Mouse (Mus musculus): ENCODE data around the gene Eya2. TPM values are rescaled to one million over a fixed set of nuclear protein-coding genes. Genes with fewer than 3 reads are reported as not detected.

The Eya2 gene
- polyA plus RNA-seq, 1 experiment from 2014 or later = 6.9 TPM

DNA sequence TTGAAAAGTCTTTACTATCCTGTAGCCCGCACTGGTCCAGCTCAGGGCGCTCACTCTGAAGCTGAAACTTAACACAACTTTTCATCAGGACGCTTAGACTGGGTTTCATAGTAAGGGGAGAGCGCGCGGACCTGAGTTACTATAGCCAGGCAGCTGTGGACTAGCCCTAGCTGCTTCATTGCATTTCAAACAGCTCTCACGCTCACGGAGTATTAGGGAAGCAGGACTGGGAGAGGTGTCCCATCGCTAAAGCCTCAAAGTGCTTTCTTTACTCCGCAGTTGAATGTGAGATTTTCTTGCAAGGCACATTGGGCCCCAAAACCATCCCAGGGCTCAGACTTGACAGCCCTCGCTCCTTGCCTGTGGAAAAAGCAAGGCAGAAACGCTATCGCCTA, 841 bp downstream of the Eya2 start:
- Histone ChIP-seq H3K9ac (peak overlapping the region; percentile 64; the same call in 1 of the 2 replicates), H3K4me2 (peak overlapping the region; percentile 98), H3K27ac (peak overlapping the region; percentile 13; the same call in 1 of the 2 replicates), H3K36me3 (no peaks in the 10 kb centered on the region), H3K27me3 (peaks cover 48% of the 10 kb centered on the region), H3K4me1 (peaks cover 42% of the 10 kb centered on the region), H3K9me3 (replicated peaks) (no peaks in the 10 kb centered on the region), H3K4me3 (replicated peaks) (peak overlapping the region; percentile 63)
- WGBS = 3% methylated on average over 13 of the region's 13 CpGs
- ATAC-seq (replicated peaks; ENCODE audit: low FRiP score) = no peak

DNA sequence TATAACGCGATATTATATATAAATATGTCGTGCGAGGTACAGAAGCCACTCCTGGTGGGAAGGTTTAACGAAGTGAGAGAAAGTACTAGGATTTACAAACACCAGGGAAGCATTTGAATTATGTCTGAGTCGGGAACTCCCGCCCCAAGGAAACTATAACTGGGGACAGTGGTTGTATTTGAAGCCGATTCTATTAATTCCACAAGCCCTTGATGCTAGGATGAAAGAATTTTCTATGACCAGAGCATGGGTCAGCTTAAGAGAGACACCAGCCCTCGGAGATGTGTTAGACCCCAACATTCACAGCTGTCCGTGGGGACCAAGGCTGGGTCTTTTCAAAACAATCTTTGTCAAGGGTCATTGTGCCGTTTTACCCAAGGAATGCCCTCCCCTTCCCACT, 1.3 kb downstream of the Eya2 start:
- H3K27ac ChIP-seq = no peak overlapping the region
- H3K4me2 ChIP-seq = peak overlapping the region; percentile 98
- H3K36me3 ChIP-seq = no peaks in the 10 kb centered on the region
- H3K9me3 ChIP-seq (replicated peaks) = no peaks in the 10 kb centered on the region
- peaks cover 46% of the 10 kb centered on the region for H3K4me1 ChIP-seq
- H3K4me3 ChIP-seq (replicated peaks) = peak overlapping the region; percentile 63
- no peak for ATAC-seq (replicated peaks; ENCODE audit: low FRiP score)
- WGBS = 11% methylated on average over 11 of the region's 11 CpGs
- 0 out of 2 replicates have a peak overlapping the region, but pooled peaks have one; percentile 64 for H3K9ac ChIP-seq
- peaks cover 48% of the 10 kb centered on the region for H3K27me3 ChIP-seq

DNA sequence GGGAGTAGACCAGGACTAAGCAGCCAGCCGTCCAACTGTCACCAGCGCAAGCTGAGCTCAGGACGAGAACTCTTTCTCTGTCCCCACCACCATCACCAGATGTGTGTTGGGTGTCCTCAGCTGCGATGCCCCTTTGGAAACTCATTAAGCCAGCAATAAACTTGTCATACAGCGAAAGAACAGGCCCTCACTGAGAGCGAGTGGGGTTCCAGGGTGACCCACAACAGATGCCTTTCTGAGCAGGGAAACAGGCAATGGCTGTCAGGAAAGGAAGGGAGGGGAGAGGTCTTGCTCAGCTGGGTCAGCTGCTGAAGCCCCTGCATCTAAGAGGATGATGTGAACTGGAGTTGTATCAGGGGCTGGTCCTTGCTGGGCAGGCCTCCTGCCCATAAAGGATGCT, 2.7 kb downstream of the Eya2 start:
- H3K9ac ChIP-seq = no peak overlapping the region
- H3K36me3 ChIP-seq = no peaks in the 10 kb centered on the region
- no peak overlapping the region for H3K4me3 ChIP-seq (replicated peaks)
- WGBS = 36% methylated on average over 6 of the region's 6 CpGs
- H3K27ac ChIP-seq = no peak overlapping the region
- peaks cover 60% of the 10 kb centered on the region for H3K4me1 ChIP-seq
- ATAC-seq (replicated peaks; ENCODE audit: low FRiP score) = no peak
- H3K9me3 ChIP-seq (replicated peaks) = no peaks in the 10 kb centered on the region
- no peak overlapping the region for H3K4me2 ChIP-seq
- peaks cover 47% of the 10 kb centered on the region for H3K27me3 ChIP-seq

- Histone ChIP-seq H3K9ac (no peak overlapping the region), H3K27me3 (peaks cover 43% of the 10 kb centered on the region), H3K4me2 (no peak overlapping the region), H3K27ac (peak overlapping the region; percentile 37; the same call in 1 of the 2 replicates), H3K9me3 (replicated peaks) (no peaks in the 10 kb centered on the region), H3K36me3 (no peaks in the 10 kb centered on the region), H3K4me1 (peaks cover 62% of the 10 kb centered on the region), H3K4me3 (replicated peaks) (no peak overlapping the region)
- WGBS = 27% methylated on average over 5 of the region's 5 CpGs
- ATAC-seq (replicated peaks; ENCODE audit: low FRiP score) = no peak
Measured at GRCm38 (mm10) chr2:165598139-165598538, 3.3 kb downstream of the Eya2 start.

GRCm38 (mm10) chr2:165599566-165599965, 4.7 kb downstream of the Eya2 start:
- WGBS = 50% methylated on average over 13 of the region's 13 CpGs
- no peak overlapping the region for H3K9ac ChIP-seq
- H3K27ac ChIP-seq = no peak overlapping the region
- H3K27me3 ChIP-seq = peaks cover 32% of the 10 kb centered on the region
- no peaks in the 10 kb centered on the region for H3K36me3 ChIP-seq
- H3K4me3 ChIP-seq (replicated peaks) = no peak overlapping the region
- peaks cover 58% of the 10 kb centered on the region for H3K4me1 ChIP-seq
- no peak overlapping the region for H3K4me2 ChIP-seq
- ATAC-seq (replicated peaks; ENCODE audit: low FRiP score) = no peak
- H3K9me3 ChIP-seq (replicated peaks) = no peaks in the 10 kb centered on the region

DNA sequence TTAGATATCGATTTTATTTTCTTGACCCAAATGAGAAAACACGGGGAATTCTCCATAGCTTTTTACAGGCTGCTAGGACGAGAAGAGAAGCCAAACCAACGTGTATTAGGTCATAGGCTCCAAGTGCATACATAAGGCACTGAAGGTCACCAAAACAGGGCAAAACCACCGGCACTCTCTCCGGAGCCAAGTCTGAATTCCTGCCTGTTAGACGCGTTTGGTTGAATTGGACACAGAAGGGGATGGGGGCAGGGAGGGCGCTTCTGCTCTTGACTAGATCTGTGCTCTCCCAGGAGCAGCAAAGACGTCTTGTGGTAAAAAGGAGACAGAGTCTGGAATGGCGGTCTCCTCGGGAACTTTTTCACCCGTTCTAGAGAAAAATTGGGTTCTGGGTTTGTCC, 6.1 kb downstream of the Eya2 start:
- Histone ChIP-seq H3K4me3 (replicated peaks) (no peak overlapping the region), H3K9me3 (replicated peaks) (no peaks in the 10 kb centered on the region), H3K27ac (no peak overlapping the region), H3K4me2 (no peak overlapping the region), H3K36me3 (no peaks in the 10 kb centered on the region), H3K9ac (no peak overlapping the region), H3K27me3 (peaks cover 18% of the 10 kb centered on the region), H3K4me1 (peaks cover 45% of the 10 kb centered on the region)
- 40% methylated on average over 13 of the region's 13 CpGs for WGBS
- ATAC-seq (replicated peaks; ENCODE audit: low FRiP score) = no peak

DNA sequence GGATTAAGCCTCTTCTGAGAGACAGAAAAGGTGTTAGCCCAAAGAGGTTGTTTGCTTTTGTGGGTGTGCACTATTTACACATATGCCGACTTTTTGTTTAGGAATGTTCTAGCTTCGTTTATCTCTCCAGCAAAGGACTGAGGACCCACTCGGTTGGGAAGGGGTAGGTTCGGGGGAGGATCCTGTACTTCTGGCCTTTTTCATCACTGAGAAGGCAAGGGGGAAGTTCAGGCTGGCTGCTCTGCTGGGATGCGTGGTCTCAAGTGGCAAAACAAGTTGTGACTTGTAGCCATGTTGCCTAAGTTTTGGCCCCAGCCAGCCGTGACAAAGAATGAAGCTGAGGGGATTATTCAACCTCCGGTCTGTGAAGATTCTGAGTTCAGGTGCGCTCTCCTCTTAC, 6.8 kb downstream of the Eya2 start:
- H3K27ac ChIP-seq = peak overlapping the region; percentile 38; the same call in 1 of the 2 replicates
- WGBS = 27% methylated on average over 8 of the region's 8 CpGs

DNA sequence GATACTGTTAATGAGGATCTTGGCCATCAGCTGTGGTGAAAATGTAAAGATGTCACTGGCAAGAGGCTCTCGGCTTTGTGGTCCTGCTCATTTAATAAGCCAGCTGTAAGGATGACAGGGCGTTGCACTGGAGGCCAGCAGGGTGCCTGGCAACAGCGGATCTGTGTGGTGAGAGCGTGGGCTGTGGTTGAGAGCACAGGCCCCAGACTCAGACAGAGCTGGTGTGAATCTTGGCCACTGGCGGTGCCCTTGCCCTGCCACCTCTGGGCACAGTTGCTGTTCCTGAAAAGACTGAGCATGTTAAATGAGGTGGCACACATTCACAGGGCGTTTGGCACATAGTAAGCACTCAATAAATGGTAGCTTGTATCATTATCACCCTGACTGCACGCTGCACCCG, 8.9 kb downstream of the Eya2 start:
- no peak overlapping the region for H3K27ac ChIP-seq
- no peak overlapping the region for H3K4me2 ChIP-seq
- H3K4me3 ChIP-seq (replicated peaks) = no peak overlapping the region
- peaks cover 45% of the 10 kb centered on the region for H3K4me1 ChIP-seq
- H3K9me3 ChIP-seq (replicated peaks) = no peaks in the 10 kb centered on the region
- 0 out of 2 replicates have a peak, but pooled peaks cover 2% of the 10 kb centered on the region for H3K27me3 ChIP-seq
- ATAC-seq (replicated peaks; ENCODE audit: low FRiP score) = no peak
- 66% methylated on average over 8 of the region's 8 CpGs for WGBS
- H3K36me3 ChIP-seq = no peaks in the 10 kb centered on the region
- H3K9ac ChIP-seq = no peak overlapping the region

More for the DNA sequence above, 6.8 kb downstream of the Eya2 start:
- no peak; the same call in 1 of the 2 replicates for ATAC-seq (replicated peaks; ENCODE audit: low FRiP score)
- Histone ChIP-seq H3K9me3 (replicated peaks) (no peaks in the 10 kb centered on the region), H3K4me3 (replicated peaks) (no peak overlapping the region), H3K9ac (no peak overlapping the region), H3K4me2 (no peak overlapping the region), H3K36me3 (no peaks in the 10 kb centered on the region), H3K27me3 (peaks cover 11% of the 10 kb centered on the region; the same call in 1 of the 2 replicates), H3K4me1 (peaks cover 47% of the 10 kb centered on the region)

GRCm38 (mm10) chr2:165611551-165612253, 16.9 kb downstream of the Eya2 start:
- H3K36me3 ChIP-seq = no peaks in the 10 kb centered on the region
- H3K4me2 ChIP-seq = no peak overlapping the region
- H3K9ac ChIP-seq = no peak overlapping the region
- no peaks in the 10 kb centered on the region for H3K9me3 ChIP-seq (replicated peaks)
- 88% methylated on average over 7 of the region's 7 CpGs for WGBS
- peaks cover 17% of the 10 kb centered on the region for H3K4me1 ChIP-seq
- no peak overlapping the region for H3K27ac ChIP-seq
- no peak for ATAC-seq (replicated peaks; ENCODE audit: low FRiP score)
- H3K27me3 ChIP-seq = no peaks in the 10 kb centered on the region
- no peak overlapping the region for H3K4me3 ChIP-seq (replicated peaks)

- WGBS = 49% methylated on average over 13 of the region's 13 CpGs
- H3K27me3 ChIP-seq = no peaks in the 10 kb centered on the region
- no peak overlapping the region for H3K9ac ChIP-seq
- H3K4me3 ChIP-seq (replicated peaks) = no peak overlapping the region
- no peaks in the 10 kb centered on the region for H3K9me3 ChIP-seq (replicated peaks)
- no peaks in the 10 kb centered on the region for H3K36me3 ChIP-seq
- H3K27ac ChIP-seq = peak overlapping the region; percentile 5; the same call in 1 of the 2 replicates
- no peak overlapping the region for H3K4me2 ChIP-seq
- peaks cover 9% of the 10 kb centered on the region for H3K4me1 ChIP-seq
- no peak for ATAC-seq (replicated peaks; ENCODE audit: low FRiP score)
Measured at GRCm38 (mm10) chr2:165613741-165614339, 19.0 kb downstream of the Eya2 start.

DNA sequence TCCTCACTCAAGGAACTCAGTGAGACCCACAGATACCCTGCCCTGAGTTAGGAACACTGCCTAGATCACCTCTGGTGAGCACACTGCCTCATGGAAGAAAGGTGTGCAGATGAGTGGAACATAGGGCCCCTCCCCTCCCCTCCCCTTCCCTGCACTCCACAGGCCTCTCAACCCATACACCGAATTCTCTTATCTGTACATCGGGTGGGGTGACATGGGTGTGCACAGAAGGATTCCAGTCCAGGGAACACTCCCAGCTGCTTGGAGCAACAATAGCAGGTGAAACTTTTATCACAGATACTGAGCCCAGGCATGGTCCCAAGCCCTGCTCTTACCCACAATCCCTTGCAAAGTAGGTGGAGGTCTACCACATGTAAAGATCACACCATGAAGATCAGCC, 26.7 kb downstream of the Eya2 start:
- Histone ChIP-seq H3K9me3 (replicated peaks) (no peaks in the 10 kb centered on the region), H3K4me2 (no peak overlapping the region), H3K9ac (no peak overlapping the region), H3K36me3 (no peaks in the 10 kb centered on the region), H3K27ac (no peak overlapping the region), H3K27me3 (no peaks in the 10 kb centered on the region), H3K4me1 (peaks cover 6% of the 10 kb centered on the region; the same call in 1 of the 2 replicates), H3K4me3 (replicated peaks) (no peak overlapping the region)
- ATAC-seq (replicated peaks; ENCODE audit: low FRiP score) = no peak
- 89% methylated on average over 2 of the region's 2 CpGs for WGBS

DNA sequence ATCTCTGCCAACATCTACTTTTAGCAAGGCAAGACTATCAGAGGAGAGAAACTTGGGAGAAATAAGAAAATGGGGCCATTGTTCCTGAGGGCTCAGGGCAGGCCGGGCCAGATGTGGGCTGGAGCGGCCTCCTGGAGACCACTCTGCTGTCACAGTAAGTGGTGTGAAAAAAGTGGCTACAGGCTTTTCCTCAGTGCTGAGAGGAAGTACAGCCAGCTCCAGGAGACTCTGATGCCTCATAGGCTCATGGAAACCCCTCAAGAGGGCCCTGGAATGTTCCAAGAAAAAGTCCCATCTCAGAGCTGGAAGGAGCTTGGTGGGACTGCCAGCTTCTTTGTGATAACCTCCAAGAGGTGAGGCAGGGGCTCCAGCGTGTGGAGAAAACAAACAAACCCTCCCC, 27.8 kb downstream of the Eya2 start:
- H3K27me3 ChIP-seq = no peaks in the 10 kb centered on the region
- no peak overlapping the region for H3K4me2 ChIP-seq
- 44% methylated on average over 3 of the region's 3 CpGs for WGBS
- H3K9me3 ChIP-seq (replicated peaks) = no peaks in the 10 kb centered on the region
- peaks cover 6% of the 10 kb centered on the region; the same call in 1 of the 2 replicates for H3K4me1 ChIP-seq
- H3K27ac ChIP-seq = peak overlapping the region; percentile 37; the same call in 1 of the 2 replicates
- H3K4me3 ChIP-seq (replicated peaks) = no peak overlapping the region
- H3K36me3 ChIP-seq = no peaks in the 10 kb centered on the region
- no peak overlapping the region for H3K9ac ChIP-seq
- ATAC-seq (replicated peaks; ENCODE audit: low FRiP score) = no peak

All from kidney, embryonic 15.5 days (tissue).